Mouse (Mus musculus) layer of hippocampus, adult 18-20 months (tissue): ENCODE data around the gene Sec61b. TPM values are rescaled to one million over a fixed set of nuclear protein-coding genes. Genes with fewer than 3 reads are reported as not detected.

Source experiments
- DNase-seq, 2 experiments: peaks; one replicate each; pipeline ENCODE4 v3.0.0; 2022; ENCODE audit warnings: low spot score in 2 of 2
- long read RNA-seq: library from polyadenylated mRNA; stranded (forward); transcript quantifications from one replicate; pipeline ENCODE4 v2.0.0, GENCODE M21; 2021
- total RNA-seq, 2 experiments: library from RNA; stranded (reverse); gene quantifications; 2 replicates each; pipeline ENCODE4 v1.2.3; 2021

Sec61b gene
- total RNA-seq: 10 to 100 TPM; 49.6 to 50.9 TPM
- long read RNA-seq, transcript Sec61b-201 (4 exons, 564 nt): major isoform, 25 of 28 reads
- long read RNA-seq, partial matches to known transcripts: 2 of 28 reads
- long read RNA-seq, other reads (novel, unspliced or antisense): 0 of 28 reads

- peak; percentile 95 to 99 for DNase-seq
Observed at GRCm38 (mm10) chr4:47473968-47474729, at the start of gene Sec61b, which contains the start of gene Alg2. Gene Sec61b, plus strand, starts transcription at chr4:47474658. Gene Alg2, minus strand, starts transcription at chr4:47474333.

- DNase-seq: no peak
Observed at GRCm38 (mm10) chr4:47425247-47425830, 49.1 kb upstream of the Sec61b start.

GRCm38 (mm10) chr4:47427606-47428005 lies 46.9 kb upstream of the Sec61b start:
- no peak for DNase-seq

- no peak for DNase-seq
Observed at GRCm38 (mm10) chr4:47430557-47430956, 43.9 kb upstream of the Sec61b start.

GRCm38 (mm10) chr4:47431081-47431480 lies 43.4 kb upstream of the Sec61b start:
- DNase-seq: no peak

GRCm38 (mm10) chr4:47432766-47433165 lies 41.7 kb upstream of the Sec61b start:
- no peak for DNase-seq

- DNase-seq: no peak
Observed at GRCm38 (mm10) chr4:47435131-47435530, 39.3 kb upstream of the Sec61b start.

- no peak for DNase-seq
Observed at GRCm38 (mm10) chr4:47435566-47436360, 38.7 kb upstream of the Sec61b start.

GRCm38 (mm10) chr4:47437365-47438340 lies 36.8 kb upstream of the Sec61b start:
- DNase-seq: peak; percentile 81 to 95

GRCm38 (mm10) chr4:47438956-47439355 lies 35.5 kb upstream of the Sec61b start:
- no peak for DNase-seq

- no peak for DNase-seq
Observed at GRCm38 (mm10) chr4:47440951-47441350, 33.5 kb upstream of the Sec61b start.

GRCm38 (mm10) chr4:47448526-47448925 lies 25.9 kb upstream of the Sec61b start:
- DNase-seq: no peak

- DNase-seq: no peak
Observed at GRCm38 (mm10) chr4:47449116-47449515, 25.3 kb upstream of the Sec61b start.

- DNase-seq: no peak
Observed at GRCm38 (mm10) chr4:47449586-47450522, 24.6 kb upstream of the Sec61b start.

GRCm38 (mm10) chr4:47467196-47467595 lies 7.3 kb upstream of the Sec61b start:
- DNase-seq: no peak

GRCm38 (mm10) chr4:47473586-47473967 lies 881 bp upstream of the Sec61b start:
- DNase-seq: peak in 1 of 2 experiments; percentile 7

- DNase-seq: no peak
Observed at GRCm38 (mm10) chr4:47474730-47475643, 529 bp downstream of the Sec61b start.

- DNase-seq: no peak
Observed at GRCm38 (mm10) chr4:47477539-47477938, 3.1 kb downstream of the Sec61b start.
